Mouse (Mus musculus): ENCODE measurements around the gene Zdhhc8.

Zdhhc8 gene

GRCm38 (mm10) chr16:18231047-18231446 lies 3.9 kb downstream of the Zdhhc8 start:
- in situ Hi-C loops (cut with MseI, MboI) = no loop called here

- in situ Hi-C loops (cut with MseI, MboI) = no loop called here
Observed at GRCm38 (mm10) chr16:18230617-18231016, 4.3 kb downstream of the Zdhhc8 start.

- in situ Hi-C loops (cut with MseI, MboI) = no loop called here
Observed at GRCm38 (mm10) chr16:18229622-18230021, 5.3 kb downstream of the Zdhhc8 start.

- in situ Hi-C loops (cut with MseI, MboI) = no loop called here
Observed at GRCm38 (mm10) chr16:18228856-18229255, 6.1 kb downstream of the Zdhhc8 start.

- in situ Hi-C loops (cut with MseI, MboI) = no loop called here
Observed at GRCm38 (mm10) chr16:18227897-18228422, 7.0 kb downstream of the Zdhhc8 start.

GRCm38 (mm10) chr16:18227187-18227586 lies 7.7 kb downstream of the Zdhhc8 start:
- in situ Hi-C loops (cut with MseI, MboI) = no loop called here

GRCm38 (mm10) chr16:18222188-18222587 lies 12.7 kb downstream of the Zdhhc8 start:
- in situ Hi-C loops (cut with MseI, MboI) = no loop called here

- in situ Hi-C loops (cut with MseI, MboI) = no loop called here
Observed at GRCm38 (mm10) chr16:18221543-18221898, 13.4 kb downstream of the Zdhhc8 start.

GRCm38 (mm10) chr16:18220856-18221542 lies 13.9 kb downstream of the Zdhhc8 start:
- in situ Hi-C loops (cut with MseI, MboI) = no loop called here

GRCm38 (mm10) chr16:18220001-18220400 lies 14.9 kb downstream of the Zdhhc8 start:
- in situ Hi-C loops (cut with MseI, MboI) = no loop called here

GRCm38 (mm10) chr16:18218580-18218996 lies 16.3 kb downstream of the Zdhhc8 start:
- in situ Hi-C loops (cut with MseI, MboI) = no loop called here

GRCm38 (mm10) chr16:18217579-18217978 lies 17.4 kb downstream of the Zdhhc8 start, which contains the start of gene Ccdc188:
Gene Ccdc188 (plus strand): TSS chr16:18217879.
- in situ Hi-C loops (cut with MseI, MboI) = no loop called here

- in situ Hi-C loops (cut with MseI, MboI) = loop anchor here (5.0 kb wide), 3 partner anchors 38 to 103 kb away; no protein-coding TSS in a partner anchor
Observed at GRCm38 (mm10) chr16:18214858-18215257, 20.1 kb downstream of the Zdhhc8 start.

GRCm38 (mm10) chr16:18213689-18214088 lies 21.2 kb downstream of the Zdhhc8 start:
- in situ Hi-C loops (cut with MseI, MboI) = loop anchor here (5.0 kb wide), 3 partner anchors 36 to 101 kb away; no protein-coding TSS in a partner anchor

GRCm38 (mm10) chr16:18211417-18212171 lies 23.3 kb downstream of the Zdhhc8 start:
- in situ Hi-C loops (cut with MseI, MboI) = loop anchor here (5.0 kb wide), 3 partner anchors 34 to 99 kb away; no protein-coding TSS in a partner anchor

GRCm38 (mm10) chr16:18210701-18211416 lies 24.1 kb downstream of the Zdhhc8 start:
- in situ Hi-C loops (cut with MseI, MboI) = loop anchor here (5.0 kb wide), 3 partner anchors 34 to 99 kb away; no protein-coding TSS in a partner anchor

GRCm38 (mm10) chr16:18203430-18204091 lies 31.4 kb downstream of the Zdhhc8 start:
- in situ Hi-C loops (cut with MseI, MboI) = no loop called here

- in situ Hi-C loops (cut with MseI, MboI) = no loop called here
Observed at GRCm38 (mm10) chr16:18202061-18202460, 32.9 kb downstream of the Zdhhc8 start.

GRCm38 (mm10) chr16:18201620-18202019 lies 33.3 kb downstream of the Zdhhc8 start:
- in situ Hi-C loops (cut with MseI, MboI) = no loop called here

GRCm38 (mm10) chr16:18200062-18200461 lies 34.9 kb downstream of the Zdhhc8 start:
- in situ Hi-C loops (cut with MseI, MboI) = no loop called here

Data from mouse trophoblast stem cell (cell line).